Mouse (Mus musculus): ENCODE measurements around the gene Ube2g2.

Ube2g2 gene

GRCm38 (mm10) chr10:77622055-77622988 lies at the start of gene Ube2g2:
Gene Ube2g2 (plus strand): TSS chr10:77622275.
- DNase-seq = peak; percentile 95

- DNase-seq = no peak
Measured at GRCm38 (mm10) chr10:77573162-77573561, 48.9 kb upstream of the Ube2g2 start.

GRCm38 (mm10) chr10:77580027-77580920 lies 41.8 kb upstream of the Ube2g2 start:
- no peak for DNase-seq

- no peak for DNase-seq
Measured at GRCm38 (mm10) chr10:77581023-77581407, 41.1 kb upstream of the Ube2g2 start.

GRCm38 (mm10) chr10:77581408-77582284 lies 40.4 kb upstream of the Ube2g2 start, which contains the start of gene Pttg1ip:
Gene Pttg1ip (plus strand): TSS chr10:77581720.
- DNase-seq = peak; percentile 96

- DNase-seq = no peak
Measured at GRCm38 (mm10) chr10:77582285-77582618, 39.8 kb upstream of the Ube2g2 start.

- DNase-seq = no peak
Measured at GRCm38 (mm10) chr10:77583795-77584422, 38.2 kb upstream of the Ube2g2 start.

- DNase-seq = no peak
Measured at GRCm38 (mm10) chr10:77586637-77587036, 35.4 kb upstream of the Ube2g2 start.

- no peak for DNase-seq
Measured at GRCm38 (mm10) chr10:77587091-77587775, 34.8 kb upstream of the Ube2g2 start.

GRCm38 (mm10) chr10:77588036-77588435 lies 34.0 kb upstream of the Ube2g2 start:
- no peak for DNase-seq

- no peak for DNase-seq
Measured at GRCm38 (mm10) chr10:77589117-77589516, 33.0 kb upstream of the Ube2g2 start.

GRCm38 (mm10) chr10:77589749-77590148 lies 32.3 kb upstream of the Ube2g2 start:
- DNase-seq = no peak

- DNase-seq = peak; percentile 33
Measured at GRCm38 (mm10) chr10:77590812-77591211, 31.3 kb upstream of the Ube2g2 start.

GRCm38 (mm10) chr10:77591546-77591945 lies 30.5 kb upstream of the Ube2g2 start:
- DNase-seq = no peak

GRCm38 (mm10) chr10:77596060-77596459 lies 26.0 kb upstream of the Ube2g2 start:
- no peak for DNase-seq

GRCm38 (mm10) chr10:77603021-77603420 lies 19.1 kb upstream of the Ube2g2 start:
- no peak for DNase-seq

- DNase-seq = no peak
Measured at GRCm38 (mm10) chr10:77604111-77604510, 18.0 kb upstream of the Ube2g2 start.

GRCm38 (mm10) chr10:77604958-77605357 lies 17.1 kb upstream of the Ube2g2 start:
- DNase-seq = no peak

- no peak for DNase-seq
Measured at GRCm38 (mm10) chr10:77605368-77605767, 16.7 kb upstream of the Ube2g2 start.

GRCm38 (mm10) chr10:77605908-77606826 lies 15.9 kb upstream of the Ube2g2 start, which contains the start of the genes Sumo3 and Gm49325:
Gene Sumo3 (plus strand): TSS chr10:77606097.
Gene Gm49325 (plus strand): TSS chr10:77606197.
- peak; percentile 92 for DNase-seq

Measured in right cerebral cortex, postnatal 4 days (tissue).